Mouse (Mus musculus): ENCODE measurements around the gene Olfr23. TPM values are rescaled to one million over a fixed set of nuclear protein-coding genes. Genes with fewer than 3 reads are reported as not detected.
"Not testable (repeated sequence)": the region's sequence is repeated elsewhere in the genome, so short reads cannot be mapped to it uniquely, and the experiment has no call there.

Olfr23 gene
- not detected in 2 replicates for polyA plus RNA-seq (2014; fragmentation: Nextera tagmentation; extraction: Ambion mirVana)

- no peaks in the 10 kb centered on the region for H3K27me3 ChIP-seq (replicated peaks; ENCODE audit: control insufficient read depth, insufficient read depth, low read length)
- H3K27ac ChIP-seq (ENCODE audit: low read depth, low read length), result no peak within 1 kb of the TSS
- ATAC-seq, result no peak
These were observed at the start of gene Olfr23 for GRCm38 (mm10) chr11:73936377-73936776. Gene Olfr23 (plus strand): TSS chr11:73936677.

GRCm38 (mm10) chr11:73890671-73891070, 45.8 kb upstream of the Olfr23 start, which contains the start of gene Olfr394:
Gene Olfr394 (minus strand): TSS chr11:73890771.
- 81% methylated on average over 1 of the region's 1 CpGs for WGBS
- H3K9me3 ChIP-seq (replicated peaks; ENCODE audit: control insufficient read depth, low read length), result peaks cover 2% of the 10 kb centered on the region; the same call in 1 of the 2 replicates
- DNase-seq (ENCODE audit: low spot score) (no peak), ATAC-seq (no peak)
- no peaks in the 10 kb centered on the region for H3K36me3 ChIP-seq (ENCODE audit: control insufficient read depth, insufficient read depth, low read length)
- no peaks in the 10 kb centered on the region for H3K4me1 ChIP-seq (ENCODE audit: control insufficient read depth, insufficient read depth, low read length)
- H3K4me3 ChIP-seq (ENCODE audit: low read depth, low read length), result no peak within 1 kb of the TSS
- no peak within 1 kb of the TSS for H3K27ac ChIP-seq (ENCODE audit: low read depth, low read length)
- no peak within 1 kb of the TSS for H3K9ac ChIP-seq (ENCODE audit: low read length)
- no peak within 1 kb of the TSS for H3K4me2 ChIP-seq (ENCODE audit: low read length)
- H3K27me3 ChIP-seq (replicated peaks; ENCODE audit: control insufficient read depth, insufficient read depth, low read length), result no peaks in the 10 kb centered on the region

More at GRCm38 (mm10) chr11:73936377-73936776, at the start of gene Olfr23:
- Histone ChIP-seq H3K4me2 (ENCODE audit: low read length) (no peak within 1 kb of the TSS), H3K36me3 (ENCODE audit: control insufficient read depth, insufficient read depth, low read length) (no peaks in the 10 kb centered on the region), H3K4me3 (ENCODE audit: low read depth, low read length) (no peak within 1 kb of the TSS), H3K9ac (ENCODE audit: low read length) (no peak within 1 kb of the TSS), H3K4me1 (ENCODE audit: control insufficient read depth, insufficient read depth, low read length) (no peaks in the 10 kb centered on the region), H3K9me3 (replicated peaks; ENCODE audit: control insufficient read depth, low read length) (no peaks in the 10 kb centered on the region)
- no peak for DNase-seq (ENCODE audit: low spot score)

GRCm38 (mm10) chr11:73909199-73909598, 27.3 kb upstream of the Olfr23 start, which contains the start of gene Olfr395:
Gene Olfr395 (minus strand): TSS chr11:73909299.
- not testable (repeated sequence) for H3K4me1 ChIP-seq (ENCODE audit: control insufficient read depth, insufficient read depth, low read length); H3K27ac ChIP-seq (ENCODE audit: low read depth, low read length); H3K36me3 ChIP-seq (ENCODE audit: control insufficient read depth, insufficient read depth, low read length); H3K4me2 ChIP-seq (ENCODE audit: low read length); H3K27me3 ChIP-seq (replicated peaks; ENCODE audit: control insufficient read depth, insufficient read depth, low read length); ATAC-seq; H3K9me3 ChIP-seq (replicated peaks; ENCODE audit: control insufficient read depth, low read length); DNase-seq (ENCODE audit: low spot score); H3K9ac ChIP-seq (ENCODE audit: low read length); H3K4me3 ChIP-seq (ENCODE audit: low read depth, low read length)
- WGBS, result 85% methylated on average over 4 of the region's 4 CpGs

- Histone ChIP-seq H3K9me3 (replicated peaks; ENCODE audit: control insufficient read depth, low read length) (peaks cover 6% of the 10 kb centered on the region; the same call in 1 of the 2 replicates), H3K9ac (ENCODE audit: low read length) (no peak within 1 kb of the TSS), H3K36me3 (ENCODE audit: control insufficient read depth, insufficient read depth, low read length) (no peaks in the 10 kb centered on the region), H3K27ac (ENCODE audit: low read depth, low read length) (no peak within 1 kb of the TSS), H3K4me2 (ENCODE audit: low read length) (no peak within 1 kb of the TSS), H3K4me1 (ENCODE audit: control insufficient read depth, insufficient read depth, low read length) (no peaks in the 10 kb centered on the region), H3K27me3 (replicated peaks; ENCODE audit: control insufficient read depth, insufficient read depth, low read length) (no peaks in the 10 kb centered on the region), H3K4me3 (ENCODE audit: low read depth, low read length) (no peak within 1 kb of the TSS)
- ATAC-seq (no peak), DNase-seq (ENCODE audit: low spot score) (no peak)
- 74% methylated on average over 1 of the region's 1 CpGs for WGBS
These were observed 24.0 kb downstream of the Olfr23 start, which contains the start of gene Olfr397 for GRCm38 (mm10) chr11:73960517-73960916. Gene Olfr397 (plus strand): TSS chr11:73960817.

GRCm38 (mm10) chr11:73990307-73990706, 53.8 kb downstream of the Olfr23 start, which contains the start of gene Olfr398:
Gene Olfr398 (minus strand): TSS chr11:73990407.
- DNase-seq (ENCODE audit: low spot score) (no peak), ATAC-seq (no peak)
- Histone ChIP-seq H3K9ac (ENCODE audit: low read length) (no peak within 1 kb of the TSS), H3K9me3 (replicated peaks; ENCODE audit: control insufficient read depth, low read length) (peaks cover 12% of the 10 kb centered on the region; the same call in 1 of the 2 replicates), H3K36me3 (ENCODE audit: control insufficient read depth, insufficient read depth, low read length) (no peaks in the 10 kb centered on the region), H3K4me1 (ENCODE audit: control insufficient read depth, insufficient read depth, low read length) (no peaks in the 10 kb centered on the region), H3K4me2 (ENCODE audit: low read length) (no peak within 1 kb of the TSS), H3K27me3 (replicated peaks; ENCODE audit: control insufficient read depth, insufficient read depth, low read length) (no peaks in the 10 kb centered on the region), H3K27ac (ENCODE audit: low read depth, low read length) (no peak within 1 kb of the TSS), H3K4me3 (ENCODE audit: low read depth, low read length) (no peak within 1 kb of the TSS)

Other genes starting within 250 kb of the Olfr23 start
- not detected in 2 replicates for gene Zfp735, start 247.9 kb upstream of the Olfr23 start, polyA plus RNA-seq (2014; fragmentation: Nextera tagmentation; extraction: Ambion mirVana)
- gene Olfr389, start 156.0 kb upstream of the Olfr23 start, polyA plus RNA-seq (2014; fragmentation: Nextera tagmentation; extraction: Ambion mirVana), result not detected in 2 replicates
- gene Olfr390, start 153.7 kb upstream of the Olfr23 start, polyA plus RNA-seq (2014; fragmentation: Nextera tagmentation; extraction: Ambion mirVana), result not detected in 2 replicates
- gene Olfr391-ps, start 133.6 kb upstream of the Olfr23 start, polyA plus RNA-seq (2014; fragmentation: Nextera tagmentation; extraction: Ambion mirVana), result not detected in 2 replicates
- gene Olfr392, start 119.6 kb upstream of the Olfr23 start, polyA plus RNA-seq (2014; fragmentation: Nextera tagmentation; extraction: Ambion mirVana), result not detected in 2 replicates
- gene Olfr393, start 85.2 kb upstream of the Olfr23 start, polyA plus RNA-seq (2014; fragmentation: Nextera tagmentation; extraction: Ambion mirVana), result not detected in 2 replicates
- not detected in 2 replicates for gene Olfr394, start 45.9 kb upstream of the Olfr23 start, polyA plus RNA-seq (2014; fragmentation: Nextera tagmentation; extraction: Ambion mirVana)
- gene Olfr395, start 27.4 kb upstream of the Olfr23 start, polyA plus RNA-seq (2014; fragmentation: Nextera tagmentation; extraction: Ambion mirVana), result not detected in 2 replicates
- not detected in 2 replicates for gene Olfr397, start 24.1 kb downstream of the Olfr23 start, polyA plus RNA-seq (2014; fragmentation: Nextera tagmentation; extraction: Ambion mirVana)
- not detected in 2 replicates for gene Olfr398, start 53.7 kb downstream of the Olfr23 start, polyA plus RNA-seq (2014; fragmentation: Nextera tagmentation; extraction: Ambion mirVana)
- gene Olfr139, start 119.9 kb downstream of the Olfr23 start, polyA plus RNA-seq (2014; fragmentation: Nextera tagmentation; extraction: Ambion mirVana), result not detected in 2 replicates
- not detected in 2 replicates for gene Olfr399, start 119.9 kb downstream of the Olfr23 start, polyA plus RNA-seq (2014; fragmentation: Nextera tagmentation; extraction: Ambion mirVana)
- gene Zfp616, start 133.3 kb downstream of the Olfr23 start, polyA plus RNA-seq (2014; fragmentation: Nextera tagmentation; extraction: Ambion mirVana), result not detected in 2 replicates
- gene Olfr401, start 177.0 kb downstream of the Olfr23 start, polyA plus RNA-seq (2014; fragmentation: Nextera tagmentation; extraction: Ambion mirVana), result not detected in 2 replicates
- not detected in 2 replicates for gene Olfr402, start 216.9 kb downstream of the Olfr23 start, polyA plus RNA-seq (2014; fragmentation: Nextera tagmentation; extraction: Ambion mirVana)
- gene Olfr403, start 249.6 kb downstream of the Olfr23 start, polyA plus RNA-seq (2014; fragmentation: Nextera tagmentation; extraction: Ambion mirVana), result not detected in 2 replicates